Mouse (Mus musculus) liver, adult (tissue): ENCODE data around the gene Dmrt2.

Experiments used
- GATA4 ChIP-seq: IDR thresholded peaks from 2 replicates; pipeline ENCODE4 v1.6.1; 2014; ENCODE audit warnings: mild to moderate bottlenecking, low read length; ENCODE audit not compliant: insufficient replicate concordance

The Dmrt2 gene

DNA sequence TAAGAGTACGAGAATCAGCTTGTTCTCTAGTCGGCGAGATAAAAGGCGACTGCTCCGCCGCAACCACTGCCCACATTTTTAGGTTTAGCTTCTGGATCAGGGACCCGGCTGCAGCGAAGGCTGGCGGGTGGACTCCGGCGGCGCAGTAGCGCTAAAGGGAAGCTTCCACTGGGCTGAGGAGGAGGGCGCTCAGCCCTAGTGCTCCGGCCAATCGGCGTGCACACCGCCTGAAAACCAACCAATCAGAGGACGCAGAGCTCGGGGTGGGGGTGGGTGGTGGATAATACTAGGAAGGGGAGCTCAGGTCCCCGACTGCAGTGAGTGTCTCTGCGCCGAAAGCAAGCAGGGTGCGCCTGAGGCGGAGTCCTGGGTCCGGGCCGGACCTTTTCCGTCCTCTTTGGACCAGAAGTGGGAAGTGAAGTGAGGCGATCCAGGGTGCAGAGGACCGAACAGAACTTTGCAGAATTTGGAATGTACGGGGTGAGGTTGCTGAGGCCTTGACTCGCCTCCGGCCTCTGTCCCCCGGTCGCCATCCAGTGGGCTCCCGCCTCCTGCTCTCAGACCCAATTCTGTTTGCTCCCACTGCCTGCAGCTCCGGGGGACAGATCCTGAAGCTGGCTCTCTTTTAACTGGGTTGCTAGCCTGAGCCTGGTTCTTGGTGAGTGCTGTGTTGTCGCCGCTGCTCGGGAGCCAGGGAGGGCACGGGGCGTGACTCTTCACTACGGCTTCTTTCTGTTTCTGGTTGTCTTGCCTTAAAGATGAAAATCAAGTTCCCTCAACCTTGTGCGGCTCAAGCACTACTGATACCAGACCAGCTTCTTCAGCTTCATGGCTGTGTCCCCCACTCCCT is at the start of gene Dmrt2:
Gene Dmrt2 (plus strand): TSS at position 311 of the 850 bp plus-strand sequence.
- no peak for TF ChIP-seq GATA4

DNA sequence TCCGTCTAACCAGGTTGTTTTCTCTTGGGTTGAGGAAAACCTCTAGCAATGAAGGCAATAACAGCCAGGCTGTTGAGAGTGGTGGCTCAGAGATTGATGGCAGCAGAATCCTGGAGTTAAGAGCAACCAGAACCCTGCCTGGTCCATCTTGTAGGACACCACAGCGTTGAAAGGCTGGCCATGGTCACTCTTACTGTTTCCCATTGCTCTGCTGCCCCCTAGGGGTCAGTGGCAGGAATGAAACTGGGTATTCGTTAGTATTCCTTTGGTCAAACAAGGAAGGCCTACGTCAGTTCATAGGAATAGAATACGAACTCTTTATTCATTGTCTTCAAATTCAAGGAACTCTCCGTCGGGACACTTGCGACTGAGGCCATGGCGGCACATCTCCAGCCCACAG is 43.7 kb upstream of the Dmrt2 start:
- no peak for TF ChIP-seq GATA4

DNA sequence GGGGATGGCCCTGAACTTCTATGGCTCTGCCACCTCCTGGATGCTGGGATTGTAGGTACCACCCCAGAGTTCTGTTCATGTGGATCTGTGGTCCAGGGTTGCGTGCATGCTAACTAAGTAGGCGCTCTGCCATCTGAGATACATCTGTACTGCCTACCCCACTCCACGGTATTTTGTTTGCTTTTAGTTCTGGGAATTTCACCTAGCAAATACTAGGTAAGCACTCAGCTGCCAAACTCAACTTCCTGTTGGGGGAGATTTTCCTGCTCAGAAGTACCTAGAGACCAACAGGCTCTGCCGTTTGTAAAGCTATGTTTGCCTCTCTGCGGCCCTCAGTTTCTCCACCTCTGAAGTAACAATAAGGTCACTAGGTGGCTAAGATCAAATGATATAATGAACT is 37.1 kb upstream of the Dmrt2 start:
- TF ChIP-seq GATA4 = no peak

DNA sequence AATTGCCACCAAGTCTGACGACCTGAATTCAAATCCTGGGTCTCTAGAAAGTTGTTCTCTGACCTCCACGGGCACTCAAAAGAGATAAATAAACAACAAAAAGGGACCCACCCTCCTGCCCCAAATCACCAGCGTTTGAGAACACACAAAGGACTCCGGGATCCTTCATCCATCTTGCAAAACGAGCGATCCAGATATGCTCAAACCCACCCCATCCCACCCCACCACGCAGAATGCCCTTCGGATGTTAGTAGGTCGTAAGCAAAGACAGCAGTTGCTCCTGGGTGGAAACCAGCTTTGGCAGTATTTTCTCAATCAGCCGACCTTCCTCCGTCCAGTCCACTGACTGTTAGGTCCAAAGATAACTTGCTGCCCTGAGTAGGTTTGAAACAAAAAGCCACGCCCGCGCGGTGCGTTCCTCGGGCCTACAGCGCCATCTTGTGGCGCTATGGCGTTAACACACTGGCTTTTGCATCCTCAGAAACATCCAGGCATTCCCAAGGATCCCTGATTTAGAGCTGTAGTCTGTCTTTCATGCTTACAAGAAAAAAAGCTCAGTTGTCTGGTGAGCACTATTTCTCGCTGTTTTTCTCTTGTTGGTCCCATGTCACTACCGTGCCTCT is 36.5 kb upstream of the Dmrt2 start:
- no peak for TF ChIP-seq GATA4

DNA sequence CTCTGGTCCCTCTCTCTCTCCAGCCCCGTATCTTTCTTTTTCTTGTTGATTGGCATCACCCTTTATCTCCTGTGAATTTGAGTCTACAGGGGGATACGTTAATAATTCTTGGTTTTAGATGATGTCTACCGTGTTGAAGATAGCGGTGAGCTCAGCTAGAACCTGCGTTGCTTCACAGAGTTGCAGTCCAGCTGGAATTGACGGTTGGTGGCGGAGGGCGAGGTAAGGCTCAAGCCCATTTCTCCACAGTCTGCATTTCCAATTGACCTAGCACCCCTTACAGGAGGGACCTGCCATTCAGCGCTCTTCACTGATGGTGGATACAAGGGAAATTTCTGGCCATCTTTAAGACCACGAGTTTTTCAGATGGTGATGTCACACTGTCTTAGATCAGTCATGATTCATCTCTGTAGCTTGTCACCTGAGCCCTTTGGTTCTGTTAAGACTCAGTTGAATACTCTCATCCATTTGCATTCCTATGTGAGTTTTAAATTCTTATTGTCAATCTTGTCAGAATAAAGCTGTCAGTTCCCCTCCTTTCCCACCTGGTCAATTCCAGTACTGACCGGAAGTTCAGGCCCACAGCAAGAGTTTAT is 33.3 kb upstream of the Dmrt2 start:
- no peak for TF ChIP-seq GATA4

DNA sequence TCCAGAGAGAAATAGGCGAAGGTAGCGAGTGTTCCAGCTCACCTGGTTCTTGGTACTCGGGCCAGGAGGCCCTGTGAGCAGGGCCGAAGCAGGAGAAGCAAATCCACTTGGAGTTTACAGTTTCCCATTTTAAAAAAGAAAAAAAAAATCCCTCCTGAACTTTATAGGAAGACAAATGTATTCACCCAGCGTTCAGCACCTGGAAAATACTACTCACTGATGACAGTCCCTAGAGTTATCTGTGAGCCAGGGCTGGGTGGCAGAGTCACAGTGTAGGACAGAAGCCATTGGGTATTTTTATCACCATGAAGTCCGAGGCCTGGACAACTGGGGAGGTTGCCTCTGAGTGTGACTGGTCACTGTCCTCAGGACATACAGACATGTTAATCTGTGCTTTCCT is 30.4 kb upstream of the Dmrt2 start:
- no peak for TF ChIP-seq GATA4

DNA sequence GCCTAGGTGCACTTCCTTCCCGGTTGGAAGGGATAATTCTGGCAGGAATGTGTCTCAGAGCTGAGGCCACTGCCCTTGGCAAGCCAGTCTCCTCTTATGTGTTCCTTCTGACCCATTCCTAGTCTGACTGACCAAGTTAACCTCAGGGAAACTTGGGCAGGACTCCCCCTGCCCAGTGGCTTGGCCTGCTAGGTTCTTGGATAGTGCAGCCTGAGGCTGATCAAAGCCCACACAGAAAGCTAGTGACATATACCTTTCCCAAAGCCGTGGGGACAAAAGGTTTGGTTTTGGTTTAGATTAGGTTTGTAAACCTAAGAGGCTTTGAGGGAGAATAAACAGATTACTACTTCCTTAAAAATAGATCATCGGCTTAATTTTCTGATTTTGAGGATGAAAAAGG is 25.1 kb upstream of the Dmrt2 start:
- no peak for TF ChIP-seq GATA4

DNA sequence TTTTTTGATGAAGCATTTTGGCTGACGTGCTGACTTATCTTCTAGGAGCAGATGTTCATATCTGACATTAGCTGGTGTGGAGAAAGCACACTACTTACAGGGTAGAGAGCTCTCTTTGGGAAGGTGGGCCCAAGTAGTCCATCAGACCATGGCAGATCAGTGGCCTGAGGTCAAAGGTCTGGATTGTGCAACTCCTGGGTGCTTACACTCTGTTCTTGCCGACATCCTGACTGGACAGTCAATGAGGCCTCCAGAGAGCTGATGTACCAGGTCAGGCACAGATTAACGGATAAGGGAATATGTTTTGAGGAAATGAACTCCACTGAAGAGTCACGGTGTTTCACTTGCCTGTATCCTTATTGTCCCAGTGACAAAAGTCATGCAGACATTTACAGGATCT is 23.5 kb upstream of the Dmrt2 start:
- TF ChIP-seq GATA4 = no peak

DNA sequence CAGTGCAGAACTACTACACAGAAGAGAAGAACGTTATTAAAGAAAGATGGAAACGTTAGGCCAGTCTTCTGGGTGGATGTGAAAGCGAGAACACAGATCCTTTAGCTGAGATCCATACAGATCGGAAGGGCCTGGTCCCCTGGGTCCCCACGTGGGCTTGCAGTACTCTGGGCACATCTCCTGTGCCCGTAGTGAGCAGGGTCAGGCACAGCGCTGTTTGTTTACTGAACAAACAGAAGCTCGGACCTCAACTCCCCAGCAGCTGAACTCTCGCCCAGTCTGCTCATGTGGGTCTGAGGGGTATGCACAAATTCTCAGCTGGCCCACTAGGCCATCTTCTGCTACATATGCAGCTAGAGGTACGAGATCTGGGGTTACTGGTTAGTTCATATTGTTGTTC is 21.7 kb upstream of the Dmrt2 start:
- no peak for TF ChIP-seq GATA4

DNA sequence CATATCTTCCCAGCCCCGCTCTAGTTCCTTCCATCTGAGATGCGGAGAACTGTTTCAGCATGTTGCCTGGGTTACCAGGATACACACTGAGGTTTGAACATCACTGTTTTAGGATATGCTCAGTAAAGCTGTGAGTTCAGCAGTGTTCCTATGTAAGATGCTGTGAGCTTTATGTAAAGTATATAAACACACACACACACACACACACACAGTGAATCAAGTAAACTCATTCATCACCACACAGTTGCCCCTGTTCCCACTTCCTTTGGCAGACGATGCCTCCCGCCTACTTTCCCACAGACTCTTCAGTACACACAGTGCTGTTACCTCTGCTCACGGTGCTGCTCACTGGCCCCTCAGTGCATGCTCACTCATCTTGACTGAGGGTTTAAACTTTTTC is 19.7 kb upstream of the Dmrt2 start:
- no peak for TF ChIP-seq GATA4

DNA sequence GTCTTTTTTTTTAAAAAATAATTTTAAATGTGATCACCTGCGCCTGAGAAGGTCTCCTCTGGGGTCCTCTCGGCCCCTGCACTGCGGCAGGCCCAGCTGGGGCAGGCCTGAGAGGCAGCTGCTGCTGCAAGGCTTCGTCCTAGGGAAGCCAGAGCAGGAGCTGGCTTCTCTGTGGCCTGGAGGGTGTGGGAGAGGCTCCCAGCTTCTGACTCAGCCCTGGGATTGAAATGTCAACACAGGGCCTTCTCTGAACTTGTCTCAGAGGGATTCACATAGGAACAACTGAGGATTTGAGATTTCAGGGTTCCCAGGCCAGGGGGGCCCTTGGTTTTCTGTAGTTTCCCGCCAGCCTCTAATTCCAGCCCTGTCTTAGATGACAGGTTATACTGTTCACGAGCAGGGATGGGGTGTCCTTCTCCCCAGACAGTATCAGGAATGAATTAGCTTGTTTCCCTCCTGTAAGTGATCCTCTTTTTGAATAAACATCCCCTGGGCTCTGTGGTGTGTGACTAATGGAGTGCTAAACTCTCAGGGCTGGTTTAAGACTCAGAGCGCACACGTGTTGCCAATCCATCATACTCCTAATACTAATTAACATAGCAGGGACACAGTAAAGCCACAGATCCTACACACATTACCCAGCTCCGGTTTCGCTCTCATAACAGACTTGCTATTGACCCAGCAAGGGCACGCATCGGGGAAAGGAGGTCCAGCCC is 18.0 kb upstream of the Dmrt2 start:
- TF ChIP-seq GATA4 = no peak

DNA sequence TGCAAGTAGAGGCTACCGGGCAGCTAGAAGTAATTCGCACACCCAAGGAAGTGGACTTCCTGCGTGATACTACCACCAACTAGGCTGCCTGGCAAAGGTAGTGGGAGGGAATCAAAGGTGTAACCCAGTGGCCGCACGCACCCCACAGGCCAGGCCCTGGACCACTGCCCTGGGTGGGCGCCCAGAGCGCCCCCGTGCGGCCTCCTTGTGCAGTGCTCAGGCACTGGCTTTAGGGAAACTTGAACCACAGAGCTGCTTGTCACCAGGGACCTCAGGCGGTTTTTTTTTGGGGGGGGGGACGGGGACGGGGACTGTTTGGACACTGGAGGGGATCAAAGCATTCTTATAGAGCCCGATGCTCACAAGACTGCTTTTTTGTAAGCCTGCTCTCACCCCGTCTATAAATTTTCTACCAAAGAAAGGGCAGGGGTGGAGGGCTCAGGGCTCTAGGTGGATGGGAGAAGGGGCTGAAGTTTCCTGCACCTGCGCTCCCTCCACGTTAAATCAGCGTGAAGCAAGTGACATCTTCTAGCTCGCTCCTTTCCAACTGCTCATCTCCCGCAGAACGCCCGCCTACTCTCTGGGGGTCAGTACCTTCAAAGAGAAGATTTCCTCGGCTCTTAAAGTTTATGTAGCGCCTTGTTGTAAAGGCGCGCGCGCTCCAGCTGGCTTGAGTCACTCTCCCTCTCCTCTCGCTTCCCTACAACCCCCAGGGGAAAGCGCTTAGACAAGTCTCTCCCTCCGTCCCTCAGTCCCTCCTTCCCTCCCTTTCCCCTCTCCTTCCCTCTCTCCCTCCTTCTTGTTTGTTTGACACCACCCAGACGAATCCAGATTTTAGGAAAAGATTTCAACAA is 6.5 kb upstream of the Dmrt2 start:
- TF ChIP-seq GATA4 = no peak

DNA sequence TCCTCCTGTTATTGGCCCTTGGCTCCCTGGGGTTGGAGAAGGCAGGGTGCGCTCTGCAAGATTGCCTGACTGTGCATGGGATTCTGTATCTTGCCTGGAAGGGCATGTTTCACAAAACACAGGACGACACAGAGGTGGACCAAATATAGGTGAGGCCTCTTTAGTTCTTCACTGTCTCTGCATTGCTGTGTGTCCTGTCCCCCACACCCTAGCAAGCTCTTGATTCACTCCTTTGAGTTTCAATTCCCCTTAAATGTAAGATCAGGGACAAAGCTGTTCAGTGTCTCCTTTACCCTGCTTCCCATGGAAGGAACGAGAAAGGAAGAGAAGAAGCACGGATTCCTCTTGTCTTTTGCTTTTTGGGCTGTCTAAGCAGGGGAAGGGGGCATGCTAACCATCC is 4.4 kb upstream of the Dmrt2 start:
- no peak for TF ChIP-seq GATA4

DNA sequence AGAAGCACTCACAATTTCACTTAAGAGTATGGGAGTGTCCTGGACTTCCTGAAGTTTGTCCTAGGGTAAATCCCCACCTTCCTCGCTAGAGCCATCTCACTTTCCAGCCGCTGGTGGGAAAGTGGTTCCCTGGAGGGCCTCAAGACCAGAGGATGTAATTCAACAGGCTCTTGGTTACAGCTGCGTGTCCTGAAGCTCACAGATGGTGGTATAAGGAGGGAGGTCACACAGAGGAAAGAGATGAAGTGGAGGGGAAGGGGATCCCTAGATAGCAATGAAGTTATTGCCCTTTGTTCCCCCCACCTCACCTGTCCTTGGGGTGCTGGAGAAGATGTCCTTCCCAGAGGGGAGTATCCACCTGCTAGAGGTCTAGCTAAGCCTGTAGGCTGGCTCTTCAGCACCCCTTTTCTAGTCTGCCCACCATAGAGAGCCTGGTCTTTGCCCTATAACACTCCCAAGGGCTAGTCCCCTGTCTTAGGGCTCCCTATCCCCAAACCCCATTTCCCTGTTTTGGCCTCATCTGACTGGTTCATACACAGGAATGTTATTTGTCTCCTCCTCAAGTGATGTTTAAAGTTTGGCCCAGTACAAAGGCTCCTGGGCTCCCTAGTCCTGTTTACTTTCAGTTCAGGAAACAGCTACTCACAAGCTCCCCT is 2.5 kb upstream of the Dmrt2 start:
- no peak for TF ChIP-seq GATA4

DNA sequence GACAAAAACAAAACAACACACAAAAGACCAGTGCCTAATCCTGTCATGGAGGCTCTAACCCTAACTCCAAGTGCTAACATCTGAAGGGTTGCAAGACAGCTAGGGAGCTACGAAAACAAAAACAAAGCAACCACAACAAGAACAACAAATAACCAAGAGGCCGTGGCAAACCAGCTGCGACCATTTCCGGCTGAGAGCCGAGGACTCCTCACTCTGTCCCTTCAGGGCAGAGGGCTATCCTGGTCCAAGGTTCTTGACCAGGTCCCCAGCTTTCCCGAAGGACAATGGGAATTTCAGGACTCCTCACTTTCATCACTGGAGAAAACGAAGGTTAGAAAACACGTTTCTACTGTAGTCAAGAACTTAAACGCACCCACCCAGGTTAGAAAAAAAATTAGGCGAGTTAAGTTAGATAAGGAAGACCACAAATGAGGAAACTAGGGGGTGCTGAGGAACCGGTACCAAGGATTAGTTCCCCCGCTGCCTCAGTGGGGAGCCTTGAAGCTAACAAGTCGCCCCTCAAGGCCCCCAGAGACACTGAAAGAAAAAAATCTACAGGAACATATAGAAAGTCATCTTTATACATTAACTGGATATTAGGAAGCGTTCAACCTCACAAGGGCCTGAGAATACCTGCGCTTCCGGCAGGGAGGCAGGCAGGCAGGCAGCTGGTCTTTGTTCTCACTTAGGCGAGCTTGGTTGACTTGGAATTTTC is 1.5 kb upstream of the Dmrt2 start:
- TF ChIP-seq GATA4 = no peak
